Mouse (Mus musculus) gastrocnemius, adult 18-20 months (tissue): ENCODE measurements around the gene Sult6b2. TPM values are rescaled to one million over a fixed set of nuclear protein-coding genes. Genes with fewer than 3 reads are reported as not detected.

Source experiments
- DNase-seq: peaks from one replicate; pipeline ENCODE4 v3.0.0; 2021; ENCODE audit warnings: low spot score
- total RNA-seq, 2 experiments: library from RNA; stranded (reverse); gene quantifications; 2 replicates each; pipeline ENCODE4 v1.2.3; 2021

Sult6b2 gene
- total RNA-seq, 2 experiments from 2014 or later, result not detected

GRCm38 (mm10) chr6:142810239-142810638, 5.9 kb upstream of the Sult6b2 start:
- DNase-seq, result no peak

GRCm38 (mm10) chr6:142809373-142810098, 5.2 kb upstream of the Sult6b2 start:
- no peak for DNase-seq

- DNase-seq, result no peak
Measured at GRCm38 (mm10) chr6:142806326-142806725, 2.0 kb upstream of the Sult6b2 start.

- DNase-seq, result no peak
Measured at GRCm38 (mm10) chr6:142802617-142803525, 1.4 kb downstream of the Sult6b2 start.

- no peak for DNase-seq
Measured at GRCm38 (mm10) chr6:142801687-142802086, 2.6 kb downstream of the Sult6b2 start.

DNA sequence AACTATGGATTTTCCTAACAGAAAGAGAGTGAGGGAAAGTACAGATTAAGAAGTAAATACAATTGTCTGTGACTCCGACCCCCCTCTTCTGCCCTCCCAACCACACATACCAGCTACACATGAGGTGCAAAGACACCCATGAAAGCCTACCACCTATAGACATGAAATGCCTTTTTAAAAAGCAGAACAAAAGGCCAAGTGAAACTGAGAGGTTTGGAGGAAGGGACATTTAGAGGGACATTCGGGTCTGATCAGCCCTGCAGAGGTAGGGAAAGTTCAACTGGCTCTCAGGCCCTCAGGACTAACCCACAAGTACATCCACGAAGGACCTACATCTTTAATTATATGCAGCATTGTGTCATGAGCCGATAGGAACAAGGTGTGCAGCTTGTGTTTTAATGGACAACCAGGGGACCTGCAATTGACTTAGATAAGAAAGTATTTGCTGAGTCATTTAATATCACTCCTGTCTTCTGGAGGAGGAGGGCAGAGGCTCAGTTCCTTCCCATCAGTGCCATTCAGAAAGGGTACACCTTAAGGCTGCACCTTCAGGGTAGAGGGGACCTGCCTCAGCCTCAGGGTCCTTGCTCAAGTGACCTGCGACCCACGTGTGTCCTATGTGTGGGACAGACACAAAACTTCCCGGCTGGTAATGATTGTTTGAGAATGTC, 4.5 kb downstream of the Sult6b2 start:
- no peak for DNase-seq

GRCm38 (mm10) chr6:142798837-142799236, 5.5 kb downstream of the Sult6b2 start:
- no peak for DNase-seq

DNA sequence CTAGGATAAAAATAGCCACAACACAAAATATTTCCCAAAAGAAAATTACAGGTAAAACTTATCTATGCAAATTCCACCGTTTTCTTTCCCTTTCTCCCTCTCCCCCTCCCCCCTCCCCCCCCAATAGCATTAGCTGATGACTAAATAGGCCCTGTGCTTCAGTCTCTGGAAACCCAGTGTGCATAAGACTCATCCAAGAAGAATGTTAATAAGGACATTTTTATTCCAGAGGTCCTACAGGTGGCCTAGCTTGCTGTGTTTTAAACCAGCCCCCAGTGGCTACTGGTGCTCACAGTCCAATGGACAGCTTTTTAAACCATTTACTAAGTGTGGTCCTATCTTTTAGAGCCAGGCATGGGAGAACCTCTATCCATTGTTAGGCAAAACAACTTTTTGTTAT, 6.3 kb downstream of the Sult6b2 start:
- no peak for DNase-seq

DNA sequence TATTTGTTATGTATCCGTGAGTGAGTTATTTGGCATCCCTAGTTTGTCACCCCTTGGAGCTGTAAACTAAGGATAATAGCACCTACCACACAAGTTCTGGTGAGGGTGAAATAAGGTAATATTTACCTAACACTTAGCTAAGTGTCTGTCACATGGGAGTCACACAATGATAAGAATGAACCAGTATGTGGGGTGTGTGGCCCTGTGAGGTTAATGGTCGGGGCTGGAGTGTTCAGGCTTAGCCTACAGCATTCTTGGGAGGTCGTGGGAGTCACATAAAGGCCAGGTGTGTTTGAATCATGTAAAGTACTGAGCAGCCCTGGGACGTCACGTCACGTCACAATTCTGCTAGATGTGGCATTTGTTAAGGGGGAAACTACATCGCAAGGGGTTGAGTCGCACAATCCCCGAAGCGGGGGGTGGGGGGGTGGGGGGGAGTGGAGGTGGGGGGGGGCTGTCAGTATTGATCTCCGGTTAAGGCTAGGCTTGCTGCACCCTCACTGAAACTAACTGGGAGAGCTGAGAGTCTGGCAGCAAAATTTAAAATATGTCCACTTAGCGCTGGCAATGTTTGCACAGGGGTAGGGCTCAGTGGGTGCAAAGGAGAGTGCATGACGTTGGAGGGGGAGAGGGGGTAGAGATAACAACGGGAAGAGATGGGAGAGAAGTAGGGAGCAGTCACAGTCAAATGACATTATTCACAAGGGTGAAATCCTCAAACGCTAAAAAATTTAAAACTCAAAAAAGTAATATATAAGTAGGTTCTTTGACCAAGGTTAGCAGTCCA, 8.5 kb downstream of the Sult6b2 start:
- no peak for DNase-seq

- no peak for DNase-seq
Measured at GRCm38 (mm10) chr6:142795087-142795486, 9.2 kb downstream of the Sult6b2 start.

DNA sequence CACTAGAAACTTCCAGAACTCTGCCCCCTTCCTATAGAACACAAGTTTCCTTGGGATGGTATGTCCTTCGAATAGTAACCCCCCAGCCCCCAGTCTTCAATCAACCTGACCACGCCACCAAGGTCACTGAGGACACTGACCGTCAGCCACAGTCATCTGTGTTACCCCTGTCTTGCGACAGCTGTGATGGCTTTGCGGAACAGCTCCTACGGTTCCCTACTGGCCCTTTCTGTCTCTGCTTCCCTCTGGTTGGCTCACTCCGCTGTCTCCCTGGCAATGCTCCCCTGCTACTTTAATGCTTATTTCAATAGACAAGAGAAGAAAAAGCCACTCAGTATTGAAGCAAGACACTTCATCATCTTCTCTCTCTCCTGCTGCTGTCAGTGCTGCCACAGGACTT, 10.8 kb downstream of the Sult6b2 start:
- no peak for DNase-seq

DNA sequence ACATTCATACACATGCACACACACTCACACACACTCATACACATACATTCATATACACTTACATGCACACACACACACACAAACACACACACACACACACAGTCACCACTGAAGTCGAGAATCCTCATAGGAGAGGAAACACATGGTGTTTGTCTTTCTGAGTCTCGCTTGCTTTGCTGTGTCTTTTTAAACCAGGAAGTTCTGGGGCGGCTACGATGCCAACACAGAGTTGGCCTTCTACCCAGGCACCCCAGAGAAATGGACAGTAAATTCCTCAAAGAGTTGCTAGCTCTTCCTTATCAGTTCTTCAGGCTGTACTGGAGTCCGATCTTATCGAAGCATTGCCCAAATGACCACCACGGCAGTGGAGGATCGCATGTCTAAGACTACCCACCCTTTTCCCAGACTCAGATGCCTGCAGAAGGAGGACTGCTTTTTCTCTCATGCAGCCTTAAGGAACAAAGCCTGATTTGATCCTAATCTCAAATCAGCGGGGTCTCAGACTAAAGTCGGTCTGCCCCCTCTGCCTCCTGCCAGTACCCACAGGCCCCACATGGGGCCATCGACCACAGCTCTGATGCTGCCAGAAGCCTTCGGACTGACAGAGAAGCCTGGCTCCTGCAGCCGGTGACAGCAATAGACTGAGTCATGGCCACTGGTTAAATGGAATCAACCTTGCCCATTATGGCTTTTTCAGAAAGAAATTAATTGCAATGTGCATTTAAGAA, 11.9 kb downstream of the Sult6b2 start:
- no peak for DNase-seq

DNA sequence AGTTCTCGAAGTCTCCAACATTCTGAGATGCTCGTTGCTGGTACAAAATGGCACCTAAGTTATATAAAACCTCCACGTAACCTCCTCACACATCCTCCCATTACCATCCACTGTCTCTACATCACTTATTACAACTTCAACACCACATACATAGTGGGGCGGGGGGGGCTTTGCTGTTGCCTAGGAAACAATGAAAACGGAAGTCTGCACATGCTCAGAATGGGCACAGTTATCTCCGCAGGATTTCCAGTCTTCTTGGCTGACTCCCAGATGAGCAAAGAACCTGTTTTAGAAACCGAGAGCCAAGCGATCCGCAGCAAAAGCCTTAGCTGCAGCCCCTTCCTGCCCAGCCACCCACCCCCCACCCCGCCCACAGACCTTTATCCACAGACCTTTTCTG, 14.6 kb downstream of the Sult6b2 start:
- DNase-seq, result no peak

- DNase-seq, result no peak
Measured at GRCm38 (mm10) chr6:142788042-142788987, 16.0 kb downstream of the Sult6b2 start.

GRCm38 (mm10) chr6:142786106-142786505, 18.2 kb downstream of the Sult6b2 start:
- no peak for DNase-seq

DNA sequence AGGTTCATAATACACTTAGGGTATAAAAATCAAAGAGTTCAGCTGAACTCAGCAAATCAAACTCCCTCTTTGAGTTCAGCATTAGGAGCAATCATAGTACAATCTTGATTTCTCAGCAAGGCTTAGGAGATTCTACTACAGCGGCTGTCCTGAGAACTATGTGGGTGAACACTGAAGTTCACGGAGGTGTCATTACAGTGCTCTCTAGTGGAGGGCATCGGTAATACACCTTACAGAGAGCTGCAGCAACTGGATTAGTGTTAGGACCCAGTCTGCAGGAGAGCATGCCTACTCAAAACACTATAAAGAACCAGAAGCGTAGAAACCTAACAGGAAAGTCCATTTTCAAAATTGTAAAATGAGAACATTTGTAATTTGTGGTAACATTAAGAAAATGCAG, 19.0 kb downstream of the Sult6b2 start:
- DNase-seq, result peak; percentile 41

DNA sequence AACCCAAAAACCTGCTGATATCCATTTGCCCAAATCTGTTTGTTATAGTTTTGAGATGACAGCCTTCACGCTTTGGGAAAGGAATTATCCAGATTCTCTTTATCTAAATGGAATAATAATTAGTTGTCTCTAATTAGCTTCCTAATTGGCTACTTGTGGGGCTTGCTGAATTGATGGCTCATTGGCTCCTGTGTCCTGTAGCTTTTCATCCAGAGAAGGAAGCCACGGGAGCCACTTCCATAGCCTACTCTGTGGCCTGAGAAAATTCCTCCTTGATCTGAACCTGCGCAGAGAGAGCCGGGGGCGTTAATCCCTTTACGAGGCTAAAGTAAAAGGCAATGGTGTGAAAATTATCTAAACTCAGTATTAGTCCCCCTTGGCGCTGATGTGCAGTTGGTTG, 23.0 kb downstream of the Sult6b2 start:
- no peak for DNase-seq

- no peak for DNase-seq
Measured at GRCm38 (mm10) chr6:142780574-142781033, 23.7 kb downstream of the Sult6b2 start.

GRCm38 (mm10) chr6:142779812-142780573, 24.3 kb downstream of the Sult6b2 start:
- DNase-seq, result no peak
